Mouse (Mus musculus): ENCODE measurements at regions not wholly inside any gene's neighbourhood (a gene's known extent, or its start where the extent isn't known, plus 50 kb on each side); places are given as distances from the start of the nearest gene placed in this dataset.

- DNase-seq = no peak
These were observed 599.2 kb downstream of the Pard3 start for GRCm38 (mm10) chr8:127662776-127663499.

DNA sequence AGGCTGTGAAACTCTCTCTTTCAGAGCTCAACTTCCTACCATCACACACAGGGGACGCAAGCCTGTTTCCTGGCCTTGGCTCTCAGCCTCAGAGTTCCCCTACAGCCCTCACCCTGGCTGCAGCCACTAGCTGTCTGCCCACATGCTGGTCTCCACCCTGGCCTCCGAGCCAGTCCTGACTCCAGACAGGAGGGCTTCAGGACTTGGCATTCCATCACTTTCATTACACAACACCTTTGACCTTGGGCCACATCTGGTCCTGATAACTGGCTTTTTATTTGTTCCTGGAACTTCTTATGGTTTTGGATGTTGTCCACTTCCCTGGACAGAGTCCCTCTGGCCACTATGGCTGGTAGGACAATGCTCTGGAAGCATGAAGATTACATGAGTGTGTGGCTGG, 602.9 kb downstream of the Pard3 start:
- DNase-seq = no peak

DNA sequence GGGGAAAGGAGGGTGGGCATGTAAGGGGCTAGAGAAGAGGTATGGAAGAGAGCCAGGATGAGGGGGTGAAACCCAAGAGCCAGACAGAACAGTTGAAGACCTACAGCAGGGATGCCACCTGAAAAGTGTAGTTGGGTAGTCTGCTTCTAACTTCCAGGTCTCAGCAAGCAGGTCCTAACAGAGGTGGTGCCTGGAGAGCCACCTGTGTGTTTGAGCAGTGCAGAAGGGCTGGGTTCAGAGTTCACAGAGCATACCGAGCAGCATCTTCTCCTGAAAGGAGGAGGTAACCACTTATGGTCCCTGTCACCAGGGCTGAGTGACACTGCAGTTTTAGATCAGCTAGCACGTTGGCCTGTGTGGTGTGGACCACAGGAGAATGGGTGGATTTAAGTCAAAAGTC, 605.3 kb downstream of the Pard3 start:
- DNase-seq = no peak

GRCm38 (mm10) chr8:127674063-127674462, 610.4 kb downstream of the Pard3 start:
- no peak for DNase-seq

GRCm38 (mm10) chr8:127675377-127675776, 611.7 kb downstream of the Pard3 start:
- DNase-seq = no peak

DNA sequence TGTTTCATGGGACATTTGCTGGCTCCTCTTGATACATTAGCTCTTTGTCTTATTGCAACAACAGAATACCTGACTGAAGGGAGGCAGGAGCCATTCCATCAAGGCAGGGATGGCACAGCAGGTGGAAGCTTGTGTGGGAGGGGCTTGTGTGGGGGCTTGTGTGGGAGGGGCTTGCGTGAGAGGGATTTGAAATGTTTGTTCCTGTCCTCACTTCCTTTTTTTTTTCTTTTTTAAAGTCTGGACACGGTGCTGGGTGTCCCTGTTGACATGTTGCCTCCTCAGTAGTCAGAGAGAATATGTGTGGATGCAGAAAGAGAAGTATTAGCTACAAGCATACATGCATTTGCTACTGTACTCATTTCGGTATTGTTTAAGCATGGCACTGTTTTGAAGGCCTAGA, 616.5 kb downstream of the Pard3 start:
- no peak for DNase-seq

DNA sequence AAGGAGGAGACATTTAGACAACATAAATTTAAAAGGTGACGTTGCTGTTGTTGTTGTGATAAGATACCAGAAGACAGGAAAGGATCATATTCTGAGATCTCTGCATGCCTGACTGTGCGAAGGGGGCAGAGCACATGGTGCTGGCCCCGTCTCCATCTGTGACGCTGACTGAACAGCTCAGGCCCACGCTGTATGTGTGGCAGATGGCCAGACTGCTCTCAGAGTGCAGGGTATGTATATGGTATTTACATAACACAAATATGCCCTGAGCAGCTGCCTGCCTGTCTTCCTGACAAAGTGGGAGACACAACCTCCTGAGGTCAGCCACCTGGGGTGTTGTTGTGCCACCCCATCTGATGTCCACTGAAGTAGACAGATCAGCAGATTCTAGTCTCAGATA, 620.5 kb downstream of the Pard3 start:
- no peak for DNase-seq

DNA sequence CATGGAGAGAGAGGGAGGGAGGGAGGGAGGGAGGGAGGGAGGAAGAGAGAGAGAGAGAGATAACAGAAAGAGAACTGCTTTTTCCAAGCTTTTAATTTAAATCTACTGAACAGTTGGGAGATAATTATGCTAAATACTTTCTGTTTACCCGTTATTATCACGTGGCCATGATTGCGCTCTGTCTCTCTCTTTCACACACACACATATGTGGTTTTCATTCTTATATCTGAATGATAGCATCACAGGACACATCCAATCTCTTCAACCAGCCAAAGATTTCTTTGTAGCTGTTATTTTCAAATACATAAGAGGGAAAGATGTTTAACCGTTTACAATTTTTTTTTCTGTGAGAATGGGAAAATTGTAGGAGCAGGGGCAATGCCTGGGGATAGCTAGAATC, 627.1 kb downstream of the Pard3 start:
- no peak for DNase-seq

DNA sequence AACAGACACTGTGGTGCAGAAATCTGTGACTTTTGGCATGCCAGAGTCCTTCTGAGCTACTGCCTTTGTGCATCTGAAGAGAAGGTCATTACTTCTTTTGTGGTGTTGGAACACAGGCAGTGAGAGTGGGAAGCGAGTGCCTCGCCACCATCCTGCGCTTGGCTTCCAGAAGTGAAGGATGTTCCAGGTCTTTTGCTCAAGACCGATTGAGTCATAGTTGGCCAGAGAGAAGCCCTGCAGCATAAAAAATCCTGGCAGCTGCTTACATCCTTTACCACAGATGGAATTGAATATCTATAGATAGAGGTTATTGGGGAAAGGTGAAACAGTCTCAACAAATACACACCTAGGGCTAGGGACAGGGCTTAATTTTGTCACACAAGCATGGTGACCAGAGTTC, 634.7 kb downstream of the Pard3 start:
- no peak for DNase-seq

- no peak for DNase-seq
These were observed 640.7 kb downstream of the Pard3 start for GRCm38 (mm10) chr8:127704406-127704805.

GRCm38 (mm10) chr8:127706051-127706835, 642.5 kb downstream of the Pard3 start:
- DNase-seq = peak; percentile 29

DNA sequence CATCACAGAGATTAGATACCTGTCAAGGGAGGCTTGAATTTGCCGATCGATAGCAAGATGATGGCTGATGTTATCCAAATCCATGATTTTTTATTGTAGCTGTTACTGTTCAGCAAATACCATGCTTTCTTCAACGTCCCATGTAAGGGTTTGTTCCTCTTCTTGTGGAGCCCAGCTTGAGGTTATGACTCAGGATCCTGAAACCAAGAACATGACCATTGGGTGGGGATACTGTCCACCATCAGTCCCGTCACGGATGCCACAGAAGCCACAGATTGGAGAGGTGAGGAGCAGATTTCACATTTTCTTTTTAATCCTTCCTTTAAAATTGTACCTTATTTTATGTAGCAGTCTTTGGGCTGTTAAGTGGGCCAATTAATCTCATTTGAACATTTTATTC, 645.7 kb downstream of the Pard3 start:
- DNase-seq = no peak

DNA sequence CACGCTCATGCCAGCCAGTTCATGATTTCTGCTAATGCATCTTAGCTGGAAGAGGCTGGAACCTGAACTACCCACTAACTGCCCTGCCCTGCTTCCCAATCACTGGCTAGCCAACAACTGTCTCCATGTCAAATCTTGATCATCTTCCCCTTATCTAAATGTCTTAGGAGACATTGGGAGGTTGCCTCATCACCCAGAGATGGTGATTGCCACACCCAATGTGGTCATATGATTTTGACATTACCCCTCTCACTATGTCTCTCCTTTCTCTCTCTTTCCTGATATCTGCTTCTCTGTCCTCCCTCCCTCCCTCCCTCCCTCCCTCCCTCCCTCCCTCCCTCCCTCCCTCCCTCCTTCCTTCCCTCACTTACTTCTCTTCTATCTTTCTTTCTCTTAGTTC, 643.3 kb upstream of the Nrp1 start:
- DNase-seq = no peak

- DNase-seq = no peak
These were observed 640.4 kb upstream of the Nrp1 start for GRCm38 (mm10) chr8:127717969-127718368.

GRCm38 (mm10) chr8:127719881-127720280, 638.5 kb upstream of the Nrp1 start:
- no peak for DNase-seq

GRCm38 (mm10) chr8:127720593-127721290, 637.7 kb upstream of the Nrp1 start:
- no peak for DNase-seq

DNA sequence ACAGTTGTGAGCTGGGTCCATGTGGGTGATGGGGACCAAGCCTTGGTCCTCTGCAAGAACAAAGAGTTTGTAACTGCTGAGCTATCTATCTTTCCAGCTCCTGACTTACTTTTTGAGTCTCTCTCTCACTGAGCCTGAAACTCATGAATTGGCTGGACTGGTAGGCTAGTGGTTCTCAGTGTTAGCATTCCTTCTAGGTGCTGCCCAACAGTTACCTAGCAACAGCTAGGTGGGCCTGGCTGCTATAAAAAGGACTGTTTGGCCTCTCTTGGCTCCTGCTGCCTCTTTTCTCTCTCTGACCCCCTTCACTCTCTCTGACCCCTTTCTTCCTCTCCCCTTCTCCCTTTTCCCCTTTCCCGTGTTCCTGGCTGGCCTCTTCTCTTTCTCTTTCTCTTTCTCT, 636.8 kb upstream of the Nrp1 start:
- DNase-seq = no peak

- no peak for DNase-seq
These were observed 624.3 kb upstream of the Nrp1 start for GRCm38 (mm10) chr8:127734059-127734458.

GRCm38 (mm10) chr8:127742236-127742635, 616.2 kb upstream of the Nrp1 start:
- no peak for DNase-seq

DNA sequence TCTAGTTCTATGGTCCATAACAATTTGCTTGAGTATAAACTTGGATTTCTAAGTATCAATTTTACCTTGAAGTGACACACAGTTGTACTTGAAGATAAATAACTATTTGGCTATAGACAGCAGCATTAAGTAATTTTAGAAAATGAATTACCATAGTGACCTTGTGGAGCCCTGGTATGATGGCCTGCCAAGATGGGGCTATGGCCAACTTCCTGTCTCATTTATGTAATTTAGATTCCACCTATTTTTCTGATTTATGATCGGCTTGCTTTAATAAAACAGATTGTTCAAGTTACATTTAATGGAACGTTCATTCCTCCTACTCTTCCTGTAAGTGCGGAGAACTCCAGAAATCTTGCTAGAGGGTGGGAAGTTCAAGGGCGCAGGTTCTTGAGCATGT, 613.2 kb upstream of the Nrp1 start:
- no peak for DNase-seq

DNA sequence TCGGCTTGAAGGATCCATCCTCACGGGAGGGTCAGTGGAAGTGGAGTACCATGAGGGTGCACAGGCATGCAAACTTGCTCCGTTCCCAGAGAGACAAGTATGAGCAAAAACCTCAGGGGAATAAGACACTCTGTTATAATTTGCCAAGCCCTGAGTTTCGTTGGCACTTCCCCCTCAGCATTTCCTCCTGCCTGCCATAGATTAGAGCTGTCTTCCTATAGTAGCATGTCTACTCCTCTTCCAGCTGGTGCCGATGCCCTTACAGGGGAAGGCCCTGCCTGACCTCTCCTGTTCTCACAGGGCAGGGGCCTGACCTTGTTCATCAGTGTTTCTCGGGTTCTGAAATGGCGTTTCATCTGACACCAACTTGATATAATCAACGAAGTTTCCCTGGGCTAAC, 611.9 kb upstream of the Nrp1 start:
- DNase-seq = no peak

DNA sequence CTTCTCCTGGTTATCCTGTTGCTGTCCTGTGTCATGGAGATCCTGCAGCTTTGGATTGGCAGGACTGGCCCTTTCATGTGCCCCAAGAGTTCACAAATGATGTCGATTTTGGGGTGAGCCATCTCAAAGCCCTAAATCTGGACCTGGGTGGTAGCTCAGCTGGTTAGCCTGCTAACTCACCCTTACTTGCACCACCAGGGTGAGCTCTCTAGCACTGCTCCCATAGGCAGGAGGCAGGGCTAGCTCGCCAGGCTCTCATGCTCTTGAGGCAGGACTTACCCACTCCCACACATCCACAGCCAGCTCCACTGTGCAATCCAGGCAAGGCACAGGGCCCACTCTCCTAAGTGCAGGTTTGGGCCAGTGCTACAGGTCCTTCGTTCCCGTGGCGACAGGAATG, 605.5 kb upstream of the Nrp1 start:
- DNase-seq = no peak

- DNase-seq = peak; percentile 53
These were observed 604.4 kb upstream of the Nrp1 start for GRCm38 (mm10) chr8:127753793-127754565.
